Mouse (Mus musculus) embryonic fibroblast, embryonic 13.5 days (primary cell): ENCODE results near the gene Tpi1. TPM values are rescaled to one million over a fixed set of nuclear protein-coding genes. Genes with fewer than 3 reads are reported as not detected.
"Not testable (repeated sequence)": the region's sequence is repeated elsewhere in the genome, so short reads cannot be mapped to it uniquely, and the experiment has no call there.

Source experiments
- H3K27ac ChIP-seq: 2 replicates; pipeline ENCODE4 v1.5.1; 2012; ENCODE audit warnings: low read length, control low read depth, inconsistent platforms; ENCODE audit not compliant: insufficient read depth
- H3K4me1 ChIP-seq: 2 replicates; pipeline ENCODE4 v1.6.1; 2011; ENCODE audit warnings: low read length; ENCODE audit not compliant: control insufficient read depth, insufficient read depth
- H3K4me3 ChIP-seq: 2 replicates; pipeline ENCODE4 v1.5.1; 2011; ENCODE audit warnings: mild to moderate bottlenecking, control low read depth, low read length; ENCODE audit not compliant: insufficient read depth
- CTCF ChIP-seq: IDR thresholded peaks from 2 replicates; pipeline ENCODE4 v1.5.1; 2011; ENCODE audit warnings: mild to moderate bottlenecking, control low read depth, low read length, moderate library complexity, borderline replicate concordance; ENCODE audit not compliant: insufficient read depth
- POLR2A ChIP-seq: IDR thresholded peaks from 2 replicates; pipeline ENCODE4 v1.6.1; 2011; ENCODE audit warnings: low read depth, mild to moderate bottlenecking, control low read depth, low read length, moderate library complexity
- polyA plus RNA-seq: library from polyadenylated mRNA; stranded (reverse); fragments of >200 nt; gene quantifications from 2 replicates; pipeline ENCODE4 v1.2.4, GENCODE M21; 2011; ENCODE audit warnings: low read depth; ENCODE audit not compliant: missing spikeins, insufficient read length

Gene Tpi1
- polyA plus RNA-seq, 1 experiment, result 372 TPM

DNA sequence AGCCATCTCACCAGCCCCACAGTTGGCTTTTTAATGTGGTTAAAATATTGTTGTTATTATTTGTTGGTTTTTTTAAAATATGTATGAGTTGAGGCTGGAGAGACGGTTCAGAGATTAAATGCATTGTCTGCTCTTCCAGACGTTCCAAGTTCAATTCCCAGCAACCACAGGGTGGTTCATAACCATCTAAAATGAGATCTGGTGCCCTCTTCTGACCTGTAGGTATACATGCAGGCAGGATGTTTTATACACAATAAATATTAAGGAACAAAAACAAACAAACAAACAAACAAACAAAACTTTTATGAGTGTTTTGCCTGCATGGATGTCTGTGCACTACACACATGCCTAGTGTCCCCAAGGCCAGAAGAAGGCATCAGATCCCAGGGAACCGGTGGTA is 11.0 kb downstream of the Tpi1 start:
- TF ChIP-seq CTCF, result no peak
- H3K4me3 ChIP-seq, result no peak overlapping the region
- peaks cover 9% of the 10 kb centered on the region for H3K4me1 ChIP-seq
- H3K27ac ChIP-seq, result no peak overlapping the region

DNA sequence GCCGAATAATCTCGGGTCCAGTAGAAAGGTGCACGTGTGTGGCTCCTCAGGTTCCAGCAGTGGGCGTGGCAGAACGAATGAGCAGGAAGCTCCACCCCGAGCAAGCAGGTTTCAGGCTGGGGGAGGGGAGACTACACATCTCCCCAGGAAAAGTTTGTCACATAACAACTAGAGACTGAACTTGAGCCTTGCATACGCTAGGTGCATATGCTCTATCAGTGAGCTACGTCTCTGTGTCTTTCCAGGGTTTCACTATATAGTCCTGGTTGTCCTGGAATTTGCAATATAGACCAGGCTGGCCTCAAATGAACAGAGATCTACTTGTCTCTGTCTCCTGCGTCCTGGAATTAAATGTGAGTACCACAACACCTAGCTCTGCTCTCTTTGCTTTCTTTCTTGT is 11.7 kb downstream of the Tpi1 start:
- not testable (repeated sequence) for H3K4me1 ChIP-seq, H3K27ac ChIP-seq
- 0 out of 2 replicates have a peak overlapping the region, but pooled peaks have one; percentile 7 for H3K4me3 ChIP-seq

DNA sequence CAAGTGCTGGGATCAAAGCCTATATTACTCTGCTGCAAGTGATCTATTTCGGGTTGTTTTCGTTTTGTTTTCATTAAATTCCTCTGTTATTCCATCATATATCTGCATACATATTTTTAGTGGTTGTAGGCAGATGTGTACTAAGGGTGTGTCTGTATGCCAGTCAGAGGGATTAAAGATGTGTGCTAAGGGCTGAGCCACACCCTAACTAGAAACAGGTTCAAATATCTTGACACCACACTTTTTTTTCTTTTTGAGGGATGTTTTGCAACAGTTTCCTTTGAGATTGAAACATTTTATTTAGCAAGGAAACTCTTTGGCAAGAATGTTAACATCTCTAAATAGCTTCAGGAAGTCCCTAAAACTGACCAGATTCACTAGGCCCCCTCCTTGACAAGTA is 17.9 kb downstream of the Tpi1 start:
- Histone ChIP-seq H3K27ac (no peak overlapping the region), H3K4me3 (no peak overlapping the region), H3K4me1 (no peaks in the 10 kb centered on the region)
- no peak for TF ChIP-seq POLR2A
- no peak for TF ChIP-seq CTCF

DNA sequence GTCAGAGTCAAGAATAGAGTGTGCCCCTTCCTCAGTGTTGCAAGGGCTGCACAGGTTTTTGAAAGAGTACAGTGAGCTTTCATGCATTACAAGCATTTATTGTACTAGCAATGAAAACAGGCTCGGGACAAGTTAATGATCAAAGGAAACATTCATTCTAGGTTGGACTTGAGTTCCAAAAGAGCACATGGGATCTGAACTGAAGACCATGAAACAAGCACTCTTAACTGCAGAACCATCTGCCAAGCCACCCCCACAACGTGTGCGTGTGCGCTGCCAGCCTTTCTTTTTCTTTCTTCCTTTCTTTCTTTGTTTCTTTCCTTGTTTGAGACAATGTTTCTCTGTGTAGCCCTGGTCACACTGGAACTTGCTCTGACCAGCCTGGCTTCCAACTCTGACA is 18.3 kb downstream of the Tpi1 start:
- TF ChIP-seq CTCF (no peak), POLR2A (no peak)
- H3K4me1 ChIP-seq, result no peaks in the 10 kb centered on the region

DNA sequence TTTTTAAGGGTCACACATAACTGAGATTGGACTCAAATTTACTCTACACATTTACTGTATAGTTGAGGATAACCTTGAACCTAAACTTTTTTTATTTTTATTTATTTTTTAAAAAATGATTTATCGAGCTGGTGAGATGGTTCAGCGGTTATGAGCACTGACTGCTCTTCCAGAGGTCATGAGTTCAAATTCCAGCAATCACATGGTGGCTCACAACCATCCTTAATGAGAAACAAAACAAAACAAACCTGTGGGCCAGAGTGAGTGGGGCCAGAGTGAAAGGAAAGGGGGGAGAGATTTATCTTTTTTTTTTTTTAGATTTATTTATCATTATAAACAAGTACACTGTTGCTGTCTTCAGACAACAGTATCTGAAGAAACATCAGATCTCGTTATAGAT is 22.2 kb downstream of the Tpi1 start:
- Histone ChIP-seq H3K4me3 (no peak overlapping the region), H3K27ac (no peak overlapping the region), H3K4me1 (no peaks in the 10 kb centered on the region)
- TF ChIP-seq POLR2A (no peak), CTCF (no peak)

More for the DNA sequence above, 18.3 kb downstream of the Tpi1 start:
- no peak overlapping the region for H3K27ac ChIP-seq
- no peak overlapping the region for H3K4me3 ChIP-seq

DNA sequence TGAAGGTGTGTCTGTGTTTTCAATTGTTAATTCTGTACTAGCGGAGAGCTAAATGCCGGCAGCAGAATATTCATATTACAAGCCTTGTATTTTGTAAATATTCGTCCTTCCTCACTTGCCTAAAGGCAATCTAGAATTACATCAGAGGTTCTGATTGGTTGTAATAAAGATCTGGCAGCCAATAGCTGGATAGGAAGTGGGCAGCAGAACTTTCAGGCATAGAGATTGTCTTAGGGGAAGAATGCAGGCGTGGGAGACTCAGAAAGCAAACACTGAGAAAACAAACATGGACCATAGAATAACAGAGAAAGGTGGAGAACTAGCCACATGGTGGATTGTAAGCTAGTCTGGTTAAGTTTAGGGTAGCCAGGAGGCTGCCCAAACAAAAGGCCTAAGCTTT is 24.0 kb downstream of the Tpi1 start:
- no peak overlapping the region for H3K4me3 ChIP-seq
- no peak for TF ChIP-seq CTCF
- TF ChIP-seq POLR2A, result no peak
- no peaks in the 10 kb centered on the region for H3K4me1 ChIP-seq
- no peak overlapping the region for H3K27ac ChIP-seq

DNA sequence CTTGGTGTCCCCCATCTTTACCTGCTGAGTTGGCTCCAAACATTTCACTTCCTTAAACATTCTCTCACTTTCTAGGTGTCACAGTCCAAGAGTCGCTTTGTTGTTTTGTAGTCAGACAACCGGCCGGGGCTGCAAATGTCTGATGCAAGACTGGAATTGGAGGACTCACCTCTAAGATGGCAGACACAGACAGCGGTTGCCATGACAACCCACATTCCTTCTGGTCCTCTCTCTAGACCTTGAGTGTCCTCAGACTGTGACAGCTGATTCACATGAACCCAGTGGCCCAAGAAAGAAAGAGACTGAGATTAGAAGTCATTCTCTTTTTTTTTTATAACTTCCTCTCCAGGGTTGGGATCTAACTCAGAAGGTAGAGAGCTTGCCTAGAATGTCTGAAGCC is 24.6 kb downstream of the Tpi1 start:
- no peak overlapping the region for H3K4me3 ChIP-seq
- no peak for TF ChIP-seq POLR2A
- no peak for TF ChIP-seq CTCF
- no peak overlapping the region for H3K27ac ChIP-seq

DNA sequence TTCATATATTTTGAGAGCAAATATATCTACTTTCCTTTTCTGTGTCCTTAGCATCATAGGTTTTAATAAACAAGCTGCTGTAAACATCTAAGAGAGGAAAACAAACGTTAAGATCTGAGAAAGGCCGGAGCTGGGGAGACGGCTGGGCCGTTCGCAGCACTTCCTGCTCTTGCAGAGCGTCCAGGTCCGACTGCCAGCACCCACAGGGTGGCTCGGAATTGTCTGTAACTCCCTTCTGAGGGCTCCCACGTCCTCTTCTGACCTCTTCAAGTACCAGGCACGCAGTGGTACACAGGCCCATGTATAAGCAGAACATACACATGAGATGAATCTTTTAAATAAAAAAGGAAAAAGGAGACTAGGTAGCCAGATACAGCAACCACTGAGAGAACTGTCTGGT is 26.4 kb downstream of the Tpi1 start:
- Histone ChIP-seq H3K27ac (no peak overlapping the region), H3K4me3 (no peak overlapping the region), H3K4me1 (peaks cover 3% of the 10 kb centered on the region; the same call in 1 of the 2 replicates)
- TF ChIP-seq CTCF (no peak), POLR2A (no peak)

More for the DNA sequence above, 24.6 kb downstream of the Tpi1 start:
- no peaks in the 10 kb centered on the region for H3K4me1 ChIP-seq

DNA sequence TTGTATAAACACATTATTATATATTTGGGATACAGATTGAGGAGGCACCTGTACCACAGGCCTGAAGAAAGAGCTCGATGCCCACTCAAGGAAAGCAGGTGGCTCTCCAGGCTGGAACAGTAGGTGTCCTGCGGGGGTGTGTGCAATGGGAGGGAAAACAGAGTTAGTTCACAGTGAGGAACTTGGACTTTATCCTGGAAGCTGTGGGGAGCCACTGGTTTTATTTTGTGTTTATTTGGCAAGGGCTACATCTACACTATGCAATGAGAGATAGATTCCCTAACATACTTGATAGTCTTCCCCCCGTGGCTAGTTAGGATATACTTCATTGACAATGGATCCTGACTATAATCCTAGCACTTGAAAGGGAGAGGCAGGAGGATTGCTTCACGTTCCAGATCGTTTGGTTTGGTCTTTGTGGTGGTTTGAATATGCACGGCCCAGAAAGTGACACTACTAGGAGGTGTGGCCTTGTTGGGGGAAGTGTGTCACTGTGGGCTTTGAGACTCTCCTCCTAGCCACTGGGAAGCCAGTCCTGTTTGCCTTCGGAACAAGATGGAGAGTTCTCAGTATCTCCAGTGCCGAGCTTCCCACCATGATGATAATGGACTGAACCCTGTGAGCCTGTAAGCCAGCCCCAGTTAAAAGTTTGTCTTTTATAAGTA is 27.2 kb downstream of the Tpi1 start:
- TF ChIP-seq CTCF (no peak), POLR2A (no peak)
- peaks cover 5% of the 10 kb centered on the region for H3K4me1 ChIP-seq
- no peak overlapping the region for H3K4me3 ChIP-seq
- no peak overlapping the region for H3K27ac ChIP-seq

DNA sequence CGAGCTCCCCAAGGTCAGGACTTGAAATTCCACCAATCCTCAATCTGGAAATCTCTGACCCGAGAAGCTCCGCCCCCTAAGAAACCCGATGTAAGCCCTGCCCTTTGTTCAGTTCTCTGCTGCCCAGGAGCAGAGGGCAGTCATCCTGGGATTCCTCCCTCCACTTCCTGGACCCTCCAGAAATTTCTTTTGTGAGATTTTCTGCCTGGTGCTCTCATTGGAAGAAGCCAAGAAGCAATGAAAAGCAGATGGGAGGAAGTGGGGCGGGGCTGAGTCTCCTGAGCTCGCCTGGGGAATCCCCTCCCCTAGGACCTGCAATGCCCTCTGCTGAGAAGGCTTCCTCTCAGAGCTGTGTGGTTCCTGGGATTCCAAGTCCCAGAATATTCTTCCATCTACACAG is 31.7 kb downstream of the Tpi1 start:
- Histone ChIP-seq H3K4me1 (peaks cover 5% of the 10 kb centered on the region), H3K27ac (no peak overlapping the region), H3K4me3 (no peak overlapping the region)
- no peak for TF ChIP-seq CTCF
- TF ChIP-seq POLR2A, result no peak

DNA sequence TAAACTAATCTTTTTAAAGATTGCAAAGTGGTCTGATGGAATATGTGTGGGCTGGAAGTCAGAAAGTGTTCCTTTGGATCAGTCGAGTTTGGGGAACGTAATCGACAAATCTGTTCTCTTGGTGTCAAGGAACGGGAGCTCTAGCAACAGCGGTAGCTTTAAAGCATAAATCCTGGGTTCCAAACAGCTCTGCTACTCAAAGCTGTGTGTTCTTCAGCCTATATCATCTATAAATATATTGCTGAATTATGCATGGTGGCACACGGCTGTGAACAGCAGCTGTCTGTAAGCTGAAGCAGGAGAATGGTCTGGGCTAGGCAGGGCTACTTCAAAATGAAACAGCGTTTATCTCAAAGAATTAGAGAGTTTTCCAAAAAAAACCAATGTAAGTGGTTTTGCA is 33.2 kb downstream of the Tpi1 start:
- no peak for TF ChIP-seq POLR2A
- TF ChIP-seq CTCF, result no peak
- Histone ChIP-seq H3K4me1 (peaks cover 5% of the 10 kb centered on the region), H3K27ac (no peak overlapping the region), H3K4me3 (no peak overlapping the region)
